Mouse (Mus musculus) limb, embryonic 10.5 days (tissue): ENCODE measurements around the gene Kyat1. TPM values are rescaled to one million over a fixed set of nuclear protein-coding genes. Genes with fewer than 3 reads are reported as not detected.

Experiments
- DNase-seq: peaks from one replicate; pipeline ENCODE4 v3.0.0-alpha.2; 2017; ENCODE audit warnings: low spot score
- H3K27ac ChIP-seq: fragments of 300-500 bp; sonication (generic); 2 replicates; pipeline ENCODE4 v1.5.1; 2016; ENCODE audit warnings: mild to moderate bottlenecking
- H3K27me3 ChIP-seq: fragments of 300-500 bp; sonication (generic); 2 replicates; pipeline ENCODE4 v1.6.1; 2016; ENCODE audit warnings: low read depth, mild to moderate bottlenecking; ENCODE audit not compliant: poor library complexity, severe bottlenecking
- H3K36me3 ChIP-seq: fragments of 300-500 bp; sonication (generic); 2 replicates; pipeline ENCODE4 v1.6.1; 2016; ENCODE audit warnings: mild to moderate bottlenecking, moderate library complexity
- H3K4me1 ChIP-seq: fragments of 300-500 bp; sonication (generic); 2 replicates; pipeline ENCODE4 v1.6.1; 2016
- H3K4me3 ChIP-seq: fragments of 300-500 bp; sonication (generic); 2 replicates; pipeline ENCODE4 v1.5.1; 2016; ENCODE audit warnings: mild to moderate bottlenecking, moderate library complexity
- H3K9me3 ChIP-seq: fragments of 300-500 bp; sonication (generic); replicated peaks from 2 replicates; pipeline ENCODE4 v1.6.1; 2016; ENCODE audit warnings: mild to moderate bottlenecking
- WGBS: fragments of 180-500 bp; shearing (Covaris S2); methylation state at CpG from one replicate; pipeline ENCODE4 v1.1.7; 2016; 5-methylcytosine and 5-hydroxymethylcytosine counted together
- polyA plus RNA-seq: library from polyadenylated mRNA; unstranded; fragments of >200 nt; fragmentation: Nextera tagmentation; extraction: Ambion mirVana; gene quantifications from 2 replicates; pipeline ENCODE4 v1.2.1, GENCODE M21; 2016

Gene Kyat1
- polyA plus RNA-seq, result 7.5 and 8.4 TPM in 2 replicates

GRCm38 (mm10) chr2:30205629-30206357, at the start of gene Kyat1:
Gene Kyat1, minus strand, starts transcription at chr2:30205847.
- Histone ChIP-seq H3K27ac (peak within 1 kb of the TSS; percentile 78), H3K36me3 (no peaks in the 10 kb centered on the region), H3K27me3 (no peaks in the 10 kb centered on the region), H3K4me3 (peak within 1 kb of the TSS; percentile 83), H3K9me3 (no peaks in the 10 kb centered on the region), H3K4me1 (peaks cover 19% of the 10 kb centered on the region)
- WGBS, result under 1% methylated on average over 44 of the region's 44 CpGs
- peak; percentile 94 for DNase-seq

- Histone ChIP-seq H3K27me3 (no peaks in the 10 kb centered on the region), H3K4me3 (no peak overlapping the region), H3K27ac (no peak overlapping the region), H3K9me3 (no peaks in the 10 kb centered on the region), H3K4me1 (peaks cover 8% of the 10 kb centered on the region), H3K36me3 (peaks cover 98% of the 10 kb centered on the region)
- WGBS, result 88% methylated on average over 5 of the region's 5 CpGs
- no peak for DNase-seq
Observed at GRCm38 (mm10) chr2:30253809-30254208, 48.2 kb upstream of the Kyat1 start.

- H3K36me3 ChIP-seq, result peaks cover 98% of the 10 kb centered on the region
- WGBS, result 87% methylated on average over 3 of the region's 3 CpGs
- H3K27me3 ChIP-seq, result no peaks in the 10 kb centered on the region
- peak overlapping the region; percentile 37; the same call in 1 of the 2 replicates for H3K27ac ChIP-seq
- no peak overlapping the region for H3K4me3 ChIP-seq
- no peaks in the 10 kb centered on the region for H3K9me3 ChIP-seq
- peaks cover 8% of the 10 kb centered on the region for H3K4me1 ChIP-seq
- no peak for DNase-seq
Observed at GRCm38 (mm10) chr2:30252521-30252920, 46.9 kb upstream of the Kyat1 start.

- WGBS, result 82% methylated on average over 5 of the region's 5 CpGs
- Histone ChIP-seq H3K4me3 (no peak overlapping the region), H3K27ac (0 out of 2 replicates have a peak overlapping the region, but pooled peaks have one; percentile 10), H3K27me3 (no peaks in the 10 kb centered on the region), H3K36me3 (peaks cover 95% of the 10 kb centered on the region), H3K9me3 (no peaks in the 10 kb centered on the region), H3K4me1 (peaks cover 8% of the 10 kb centered on the region)
- DNase-seq, result no peak
Observed at GRCm38 (mm10) chr2:30251417-30252104, 45.9 kb upstream of the Kyat1 start.

GRCm38 (mm10) chr2:30250166-30251128, 44.8 kb upstream of the Kyat1 start:
- H3K27ac ChIP-seq, result no peak overlapping the region
- no peaks in the 10 kb centered on the region for H3K27me3 ChIP-seq
- H3K36me3 ChIP-seq, result peaks cover 95% of the 10 kb centered on the region
- DNase-seq, result no peak
- no peak overlapping the region for H3K4me3 ChIP-seq
- peaks cover 13% of the 10 kb centered on the region for H3K4me1 ChIP-seq
- H3K9me3 ChIP-seq, result no peaks in the 10 kb centered on the region
- WGBS, result 87% methylated on average over 10 of the region's 10 CpGs

GRCm38 (mm10) chr2:30249182-30249581, 43.5 kb upstream of the Kyat1 start:
- Histone ChIP-seq H3K9me3 (no peaks in the 10 kb centered on the region), H3K4me3 (no peak overlapping the region), H3K27me3 (no peaks in the 10 kb centered on the region), H3K36me3 (peaks cover 94% of the 10 kb centered on the region), H3K4me1 (peaks cover 23% of the 10 kb centered on the region), H3K27ac (no peak overlapping the region)
- no peak for DNase-seq
- WGBS, result 100% methylated on average over 3 of the region's 3 CpGs

- peaks cover 37% of the 10 kb centered on the region for H3K4me1 ChIP-seq
- H3K27me3 ChIP-seq, result no peaks in the 10 kb centered on the region
- no peak overlapping the region for H3K4me3 ChIP-seq
- 78% methylated on average over 4 of the region's 4 CpGs for WGBS
- peaks cover 94% of the 10 kb centered on the region for H3K36me3 ChIP-seq
- no peak for DNase-seq
- no peaks in the 10 kb centered on the region for H3K9me3 ChIP-seq
- H3K27ac ChIP-seq, result no peak overlapping the region
Observed at GRCm38 (mm10) chr2:30247681-30248080, 42.0 kb upstream of the Kyat1 start.

- Histone ChIP-seq H3K27ac (no peak overlapping the region), H3K4me3 (no peak overlapping the region), H3K27me3 (no peaks in the 10 kb centered on the region), H3K9me3 (no peaks in the 10 kb centered on the region), H3K36me3 (peaks cover 96% of the 10 kb centered on the region), H3K4me1 (peaks cover 42% of the 10 kb centered on the region)
- WGBS, result 94% methylated on average over 5 of the region's 5 CpGs
- DNase-seq, result no peak
Observed at GRCm38 (mm10) chr2:30247036-30247435, 41.4 kb upstream of the Kyat1 start.

- Histone ChIP-seq H3K9me3 (no peaks in the 10 kb centered on the region), H3K27me3 (no peaks in the 10 kb centered on the region), H3K4me1 (peaks cover 47% of the 10 kb centered on the region), H3K36me3 (peaks cover 96% of the 10 kb centered on the region), H3K27ac (peak overlapping the region; percentile 69; the same call in 1 of the 2 replicates), H3K4me3 (no peak overlapping the region)
- 76% methylated on average over 7 of the region's 7 CpGs for WGBS
- no peak for DNase-seq
Observed at GRCm38 (mm10) chr2:30244595-30245178, 39.0 kb upstream of the Kyat1 start.

- WGBS, result 96% methylated on average over 4 of the region's 4 CpGs
- Histone ChIP-seq H3K4me1 (peaks cover 60% of the 10 kb centered on the region), H3K4me3 (no peak overlapping the region), H3K27me3 (no peaks in the 10 kb centered on the region), H3K9me3 (no peaks in the 10 kb centered on the region), H3K36me3 (peaks cover 91% of the 10 kb centered on the region), H3K27ac (peak overlapping the region; percentile 32; the same call in 1 of the 2 replicates)
- no peak for DNase-seq
Observed at GRCm38 (mm10) chr2:30243391-30243790, 37.7 kb upstream of the Kyat1 start.

- peak overlapping the region; percentile 15; the same call in 1 of the 2 replicates for H3K4me3 ChIP-seq
- DNase-seq, result no peak
- peak overlapping the region; percentile 43 for H3K27ac ChIP-seq
- no peaks in the 10 kb centered on the region for H3K9me3 ChIP-seq
- H3K27me3 ChIP-seq, result no peaks in the 10 kb centered on the region
- H3K4me1 ChIP-seq, result peaks cover 62% of the 10 kb centered on the region
- H3K36me3 ChIP-seq, result peaks cover 82% of the 10 kb centered on the region
- 51% methylated on average over 4 of the region's 4 CpGs for WGBS
Observed at GRCm38 (mm10) chr2:30242509-30242908, 36.9 kb upstream of the Kyat1 start.

- H3K27ac ChIP-seq, result no peak within 1 kb of the TSS
- 86% methylated on average over 2 of the region's 2 CpGs for WGBS
- peaks cover 67% of the 10 kb centered on the region for H3K4me1 ChIP-seq
- peaks cover 62% of the 10 kb centered on the region for H3K36me3 ChIP-seq
- H3K27me3 ChIP-seq, result no peaks in the 10 kb centered on the region
- H3K9me3 ChIP-seq, result no peaks in the 10 kb centered on the region
- DNase-seq, result no peak
- H3K4me3 ChIP-seq, result peak within 1 kb of the TSS; percentile 4; the same call in 1 of the 2 replicates
Observed at GRCm38 (mm10) chr2:30240267-30240666, 34.6 kb upstream of the Kyat1 start, which contains the start of gene Gm28035. Gene Gm28035, plus strand, starts transcription at chr2:30240567.
